Mouse (Mus musculus) liver, adult 2 months (tissue): ENCODE data around the gene Gm20388. TPM values are rescaled to one million over a fixed set of nuclear protein-coding genes. Genes with fewer than 3 reads are reported as not detected.

Experiments
- DNase-seq: peaks from one replicate; pipeline ENCODE4 v3.0.0-alpha.2; 2011; ENCODE audit warnings: low read depth, low spot score; ENCODE audit errors: extremely low read depth
- H3K27ac ChIP-seq: fragments of 200-500 bp; replicated peaks from 2 replicates; pipeline ENCODE4 v1.5.1; 2012; ENCODE audit warnings: low read depth, mild to moderate bottlenecking, control low read depth, inconsistent platforms, low read length; ENCODE audit not compliant: insufficient read depth
- H3K27me3 ChIP-seq: fragments of 200-500 bp; 2 replicates; pipeline ENCODE4 v1.6.1; 2012; ENCODE audit warnings: mild to moderate bottlenecking, moderate library complexity, low read length, inconsistent platforms; ENCODE audit not compliant: control insufficient read depth, insufficient read depth
- H3K36me3 ChIP-seq: fragments of 200-500 bp; 2 replicates; pipeline ENCODE4 v1.6.1; 2012; ENCODE audit warnings: low read length, inconsistent platforms; ENCODE audit not compliant: control insufficient read depth, insufficient read depth
- H3K4me1 ChIP-seq: fragments of 200-500 bp; 2 replicates; pipeline ENCODE4 v1.6.1; 2011; ENCODE audit warnings: low read length; ENCODE audit not compliant: control insufficient read depth, insufficient read depth
- H3K4me3 ChIP-seq: fragments of 200-500 bp; 2 replicates; pipeline ENCODE4 v1.5.1; 2011; ENCODE audit warnings: low read depth, mild to moderate bottlenecking, control low read depth, low read length, moderate library complexity; ENCODE audit not compliant: insufficient read depth
- H3K79me2 ChIP-seq: fragments of 200-500 bp; 2 replicates; pipeline ENCODE4 v1.6.1; 2012; ENCODE audit warnings: inconsistent platforms, mild to moderate bottlenecking, low read length, moderate library complexity; ENCODE audit not compliant: control insufficient read depth, insufficient read depth
- H3K9ac ChIP-seq: fragments of 200-500 bp; 2 replicates; pipeline ENCODE4 v1.6.1; 2012; ENCODE audit warnings: low read depth, mild to moderate bottlenecking, control low read depth, inconsistent platforms, low read length
- CTCF ChIP-seq: fragments of 200-500 bp; IDR thresholded peaks from 2 replicates; pipeline ENCODE4 v1.5.1; 2011; ENCODE audit warnings: low read depth, low read length, control low read depth
- POLR2A ChIP-seq: fragments of 200-500 bp; IDR thresholded peaks from 2 replicates; pipeline ENCODE4 v1.6.1; 2011; ENCODE audit warnings: low read length, control low read depth; ENCODE audit not compliant: insufficient read depth; ENCODE audit errors: extremely low read depth
- WGBS: fragments of 180-500 bp; shearing (Covaris S2); methylation state at CpG from one replicate; pipeline ENCODE4 v1.1.7; 2018; 5-methylcytosine and 5-hydroxymethylcytosine counted together
- polyA plus RNA-seq: library from polyadenylated mRNA; depleted of rRNA; stranded (reverse); fragments of >200 nt; gene quantifications from 2 replicates; pipeline ENCODE4 v1.2.3, GENCODE M21; 2012
- total RNA-seq: library from RNA; depleted of rRNA; stranded (reverse); fragments of >200 nt; gene quantifications from 2 replicates; pipeline ENCODE4 v1.2.3, GENCODE M21; 2014

Gene Gm20388
- total and polyA plus RNA-seq, 2 experiments: 6.4 to 19.9 TPM

DNA sequence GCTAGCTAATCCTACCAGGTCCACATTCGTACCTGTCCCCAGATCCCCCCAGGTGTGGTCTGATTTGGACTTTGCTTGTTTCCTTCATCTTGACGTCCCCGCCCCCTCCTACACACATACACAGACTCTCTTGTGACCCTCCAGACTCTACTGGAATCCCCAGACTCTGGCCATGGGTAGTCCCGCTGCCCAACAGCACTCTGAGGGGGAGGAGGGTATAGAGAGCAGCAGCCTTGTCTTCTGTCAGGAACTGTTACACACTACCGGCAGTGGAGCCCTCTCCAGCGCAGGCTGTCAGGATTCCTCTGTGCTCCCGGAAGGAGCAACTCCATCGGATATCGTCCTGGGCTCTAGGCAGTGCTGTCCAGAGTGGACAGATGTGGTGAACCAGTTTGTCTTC is 3220.4 kb downstream of the Gm20388 start:
- Histone ChIP-seq H3K27ac (no peak overlapping the region), H3K9ac (no peak overlapping the region), H3K27me3 (no peaks in the 10 kb centered on the region), H3K79me2 (no peaks in the 10 kb centered on the region), H3K36me3 (no peaks in the 10 kb centered on the region), H3K4me1 (peaks cover 1% of the 10 kb centered on the region), H3K4me3 (no peak overlapping the region)
- 70% methylated on average over 9 of the region's 9 CpGs for WGBS
- DNase-seq: no peak
- TF ChIP-seq CTCF: no peak
- no peak for TF ChIP-seq POLR2A

DNA sequence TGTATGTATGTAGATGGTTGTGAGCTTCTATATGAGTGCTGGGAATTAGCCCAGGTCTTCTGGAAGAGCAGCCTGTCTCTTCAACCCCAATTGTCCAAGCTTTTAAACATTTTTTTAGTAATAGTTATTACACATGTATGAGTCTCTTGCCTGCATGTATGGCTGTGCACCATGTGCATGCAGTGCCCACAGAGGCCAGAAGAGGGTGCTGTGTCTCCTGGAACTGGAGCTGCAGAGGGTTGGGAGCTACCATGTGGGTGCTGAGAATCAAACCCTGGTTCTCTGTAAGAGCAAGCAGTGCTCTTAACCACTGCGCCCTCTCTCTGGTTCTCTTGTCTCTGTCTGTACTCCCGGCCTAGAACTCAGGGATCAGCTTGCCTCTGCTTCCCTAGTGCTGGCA is 3222.3 kb downstream of the Gm20388 start:
- Histone ChIP-seq H3K4me3 (no peak overlapping the region), H3K36me3 (no peaks in the 10 kb centered on the region), H3K79me2 (no peaks in the 10 kb centered on the region), H3K27ac (no peak overlapping the region), H3K4me1 (no peaks in the 10 kb centered on the region), H3K9ac (no peak overlapping the region), H3K27me3 (no peaks in the 10 kb centered on the region)
- 96% methylated on average over 2 of the region's 2 CpGs for WGBS
- DNase-seq: no peak
- TF ChIP-seq CTCF (peak; percentile 30; the same call in 1 of the 2 replicates), POLR2A (no peak)

DNA sequence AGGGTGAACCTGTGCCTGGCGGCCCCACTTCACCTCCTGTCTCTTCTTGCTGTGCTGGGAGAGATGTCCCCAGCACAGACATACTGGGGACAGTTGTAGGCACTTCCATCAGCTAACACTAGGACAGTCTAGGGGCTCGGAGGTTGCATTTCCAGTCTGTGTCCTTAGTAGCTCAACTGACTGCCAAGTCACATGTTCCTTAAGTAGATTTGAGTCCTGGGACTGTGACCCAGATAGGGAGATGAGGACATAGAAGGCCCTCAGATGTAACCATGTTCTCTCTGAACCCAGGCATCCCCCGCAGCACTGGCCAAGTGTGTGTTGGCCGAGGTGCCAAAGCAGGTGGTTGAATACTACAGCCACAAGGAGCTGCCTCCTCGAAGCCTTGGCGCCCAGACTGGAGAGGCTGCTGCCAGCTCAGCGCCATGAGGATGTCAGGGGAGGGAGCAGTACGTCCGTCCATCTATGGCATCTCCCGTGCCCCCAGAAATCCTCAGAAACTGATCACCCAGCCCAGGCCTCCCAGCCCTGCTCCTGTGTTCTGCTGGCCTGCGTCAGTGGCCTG is 3223.6 kb downstream of the Gm20388 start:
- H3K27me3 ChIP-seq: no peaks in the 10 kb centered on the region
- no peaks in the 10 kb centered on the region for H3K4me1 ChIP-seq
- H3K27ac ChIP-seq: no peak overlapping the region
- no peaks in the 10 kb centered on the region for H3K79me2 ChIP-seq
- DNase-seq: no peak
- H3K4me3 ChIP-seq: no peak overlapping the region
- no peak overlapping the region for H3K9ac ChIP-seq
- 92% methylated on average over 11 of the region's 11 CpGs for whole genome bisulfite sequencing
- TF ChIP-seq POLR2A (no peak), CTCF (no peak)
- H3K36me3 ChIP-seq: no peaks in the 10 kb centered on the region

DNA sequence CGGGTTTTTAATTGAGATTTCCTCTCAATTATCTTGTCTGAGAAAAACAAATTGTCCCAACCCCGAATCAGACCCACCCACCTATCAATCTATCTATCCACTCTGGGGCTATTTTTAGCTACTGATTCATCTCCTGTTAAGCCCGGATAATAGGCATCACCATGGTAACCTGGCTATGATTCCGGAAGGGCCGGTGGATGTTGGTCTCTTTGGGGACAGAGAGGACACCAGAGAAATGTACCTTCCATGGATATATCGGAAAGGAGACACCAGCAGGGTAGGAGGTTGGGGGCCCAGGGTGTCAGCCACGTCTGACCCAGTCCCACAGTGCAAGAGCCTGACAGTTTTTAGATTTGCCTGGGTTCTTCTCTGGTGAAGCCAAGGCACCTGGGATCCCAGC is 3224.8 kb downstream of the Gm20388 start:
- Histone ChIP-seq H3K4me3 (no peak overlapping the region), H3K27ac (no peak overlapping the region), H3K36me3 (no peaks in the 10 kb centered on the region), H3K9ac (no peak overlapping the region), H3K79me2 (no peaks in the 10 kb centered on the region), H3K4me1 (no peaks in the 10 kb centered on the region), H3K27me3 (no peaks in the 10 kb centered on the region)
- WGBS: 53% methylated on average over 7 of the region's 7 CpGs
- DNase-seq: no peak
- TF ChIP-seq CTCF (no peak), POLR2A (no peak)

DNA sequence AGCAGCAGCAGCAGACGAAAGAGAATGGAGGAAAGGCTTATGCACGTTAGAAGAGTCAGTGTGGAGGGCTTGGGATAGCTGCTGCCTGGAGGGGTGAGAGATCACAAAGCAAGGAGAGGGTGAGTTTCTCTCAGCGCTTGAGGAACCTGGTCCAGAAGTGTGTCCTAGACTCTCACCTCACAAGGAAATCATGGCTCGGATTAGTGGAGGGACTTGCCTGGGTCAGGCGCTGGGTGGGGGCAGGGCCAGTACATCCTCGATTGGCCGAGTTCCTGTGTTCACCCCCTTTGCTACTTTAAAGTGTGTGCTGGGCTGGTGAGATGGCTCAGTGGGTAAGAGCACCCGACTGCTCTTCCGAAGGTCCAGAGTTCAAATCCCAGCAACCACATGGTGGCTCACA is 3225.2 kb downstream of the Gm20388 start:
- Histone ChIP-seq H3K27ac (no peak overlapping the region), H3K4me3 (no peak overlapping the region), H3K79me2 (no peaks in the 10 kb centered on the region), H3K9ac (no peak overlapping the region), H3K36me3 (no peaks in the 10 kb centered on the region), H3K4me1 (no peaks in the 10 kb centered on the region), H3K27me3 (no peaks in the 10 kb centered on the region)
- DNase-seq: no peak
- 68% methylated on average over 9 of the region's 9 CpGs for WGBS
- TF ChIP-seq CTCF: no peak
- no peak for TF ChIP-seq POLR2A

DNA sequence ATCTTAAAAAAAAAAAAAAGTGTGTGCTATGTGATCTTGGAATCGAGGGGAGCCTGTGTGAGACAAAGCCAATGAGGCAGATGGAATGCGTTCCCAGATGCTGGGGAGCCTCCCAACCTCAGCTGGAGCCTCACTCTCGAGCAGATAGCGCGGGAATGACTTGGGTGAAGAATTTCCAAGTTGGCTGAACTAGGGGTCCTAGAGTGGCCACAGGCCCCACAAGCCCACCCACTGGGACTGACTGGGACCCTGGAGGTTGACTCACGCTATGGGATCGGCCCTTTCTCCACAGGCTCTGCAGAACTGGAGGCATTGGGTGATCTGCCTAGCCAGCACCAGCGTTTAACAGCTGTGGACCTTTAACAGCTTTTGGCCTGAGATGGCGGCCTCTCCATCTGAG is 3225.6 kb downstream of the Gm20388 start:
- Histone ChIP-seq H3K27ac (no peak overlapping the region), H3K9ac (no peak overlapping the region), H3K27me3 (no peaks in the 10 kb centered on the region), H3K79me2 (no peaks in the 10 kb centered on the region), H3K36me3 (no peaks in the 10 kb centered on the region), H3K4me1 (no peaks in the 10 kb centered on the region), H3K4me3 (no peak overlapping the region)
- DNase-seq: no peak
- TF ChIP-seq POLR2A (no peak), CTCF (no peak)
- 93% methylated on average over 9 of the region's 9 CpGs for WGBS
